Mouse (Mus musculus): ENCODE measurements around the gene Gm17387.

DNA sequence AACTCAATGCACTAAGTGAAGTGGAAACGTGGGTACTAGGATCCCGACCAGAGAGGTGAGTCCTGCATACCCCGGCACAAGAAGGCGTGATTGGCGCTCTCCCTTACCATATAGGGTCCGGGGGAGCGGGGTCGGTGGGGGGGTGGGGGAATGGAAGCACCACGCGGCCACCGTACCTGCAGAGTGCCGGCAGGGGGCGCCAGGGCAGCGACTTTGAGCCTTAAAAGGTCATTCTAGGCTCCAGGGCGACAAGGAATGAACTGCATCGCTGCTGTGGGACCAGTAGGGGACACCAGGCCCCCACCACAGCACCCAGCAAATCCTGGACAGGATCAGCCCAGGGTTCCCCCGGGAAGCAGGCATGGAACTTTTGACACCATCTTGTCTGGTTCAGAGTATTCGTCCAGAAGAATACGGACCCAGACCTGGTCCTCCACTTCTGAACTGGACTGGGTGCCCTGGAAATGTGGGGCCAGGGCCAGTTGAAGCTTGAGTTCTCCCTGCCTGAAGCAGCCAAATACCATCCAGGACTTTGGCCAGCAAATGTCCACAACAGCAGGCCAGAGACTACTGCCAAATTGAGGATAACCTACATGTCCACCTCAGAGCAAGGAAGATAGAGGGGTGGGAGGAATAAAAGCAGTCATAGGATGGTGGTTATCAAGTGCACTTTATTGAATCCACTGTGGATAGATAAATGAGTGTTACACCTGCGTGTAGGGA lies 19.8 kb upstream of the Gm17387 start:
- TF ChIP-seq GATA1 (IDR thresholded peaks at IDR 0.05; ENCODE audit: low read length) (no peak), TAL1 (IDR thresholded peaks at IDR 0.05; ENCODE audit: low read length) (no peak)

Data from erythroblast, embryonic 14.5 days (primary cell).